Mouse (Mus musculus) MEL (cell line): ENCODE results near the gene Slc25a29. TPM values are rescaled to one million over a fixed set of nuclear protein-coding genes. Genes with fewer than 3 reads are reported as not detected.

Source experiments
- DNase-seq: peaks from one replicate; pipeline ENCODE4 v3.0.0; 2011; ENCODE audit warnings: low read depth, low spot score
- H3K27ac ChIP-seq: 2 replicates; pipeline ENCODE4 v1.5.1; 2012; ENCODE audit warnings: low read depth, mild to moderate bottlenecking, control low read depth, low read length, moderate library complexity; ENCODE audit not compliant: control insufficient read depth
- H3K27me3 ChIP-seq, 2 experiments: fragments of 150-350 bp in 1 of 2; sonication (generic) in 1 of 2; 2 replicates each; pipeline ENCODE4 v1.6.1; 2012; ENCODE audit warnings: low read length in 2 of 2, mild to moderate bottlenecking in 2 of 2, improper control_type of control experiment in 1 of 2, moderate library complexity in 1 of 2; ENCODE audit not compliant: insufficient read depth in 2 of 2, control insufficient read depth in 1 of 2
- H3K36me3 ChIP-seq, 2 experiments: 2 replicates each; pipeline ENCODE4 v1.6.1; 2012 to 2014; ENCODE audit warnings: low read length in 2 of 2, improper control_type of control experiment in 1 of 2, inconsistent platforms in 1 of 2, mild to moderate bottlenecking in 1 of 2; ENCODE audit not compliant: insufficient read depth in 2 of 2, control insufficient read depth in 1 of 2
- H3K4me1 ChIP-seq, 2 experiments: fragments of 150-350 bp in 1 of 2; sonication (generic) in 1 of 2; 2 replicates each; pipeline ENCODE4 v1.6.1; 2012; ENCODE audit warnings: low read length in 2 of 2, improper control_type of control experiment in 1 of 2, mild to moderate bottlenecking in 1 of 2; ENCODE audit not compliant: insufficient read depth in 2 of 2, control insufficient read depth in 1 of 2
- H3K4me3 ChIP-seq, 2 experiments: fragments of 150-350 bp in 1 of 2; sonication (generic) in 1 of 2; 2 replicates each; pipeline ENCODE4 v1.5.1; 2012; ENCODE audit warnings: low read depth in 2 of 2, low read length in 2 of 2, mild to moderate bottlenecking in 2 of 2, moderate library complexity in 2 of 2, control low read depth in 1 of 2, improper control_type of control experiment in 1 of 2; ENCODE audit not compliant: control insufficient read depth in 1 of 2, insufficient read depth in 1 of 2
- H3K79me2 ChIP-seq: 2 replicates; pipeline ENCODE4 v1.6.1; 2012; ENCODE audit warnings: mild to moderate bottlenecking, low read length, moderate library complexity; ENCODE audit not compliant: control insufficient read depth, poor library complexity, insufficient read depth
- H3K9ac ChIP-seq: 2 replicates; pipeline ENCODE4 v1.6.1; 2012; ENCODE audit warnings: low read depth, mild to moderate bottlenecking, control low read depth, low read length, moderate library complexity; ENCODE audit not compliant: control insufficient read depth, poor library complexity, severe bottlenecking
- H3K9me3 ChIP-seq: fragments of 150-350 bp; sonication (generic); replicated peaks from 2 replicates; pipeline ENCODE4 v1.6.1; 2012; ENCODE audit warnings: mild to moderate bottlenecking, low read length, improper control_type of control experiment, moderate library complexity; ENCODE audit not compliant: insufficient read depth
- BHLHE40 ChIP-seq: IDR thresholded peaks from 2 replicates; pipeline ENCODE4 v1.6.1; 2012; ENCODE audit warnings: low read depth, mild to moderate bottlenecking, inconsistent platforms, low read length, improper control_type of control experiment, borderline replicate concordance
- CHD2 ChIP-seq: IDR thresholded peaks from 2 replicates; pipeline ENCODE4 v1.6.1; 2011; ENCODE audit warnings: low read length, improper control_type of control experiment
- CTCF ChIP-seq, 3 experiments: IDR thresholded peaks in 2 of 3; conservative IDR thresholded peaks in 1 of 3; 2 replicates each; pipeline ENCODE4 v1.5.1; 2011 to 2012; ENCODE audit warnings: low read length in 3 of 3, low read depth in 2 of 3, mild to moderate bottlenecking in 2 of 3, improper control_type of control experiment in 1 of 3, inconsistent platforms in 1 of 3, mixed read lengths in 1 of 3, moderate library complexity in 1 of 3; ENCODE audit not compliant: control insufficient read depth in 1 of 3, insufficient read depth in 1 of 3, poor library complexity in 1 of 3, severe bottlenecking in 1 of 3
- E2F4 ChIP-seq: IDR thresholded peaks from 2 replicates; pipeline ENCODE4 v1.6.1; 2011; ENCODE audit warnings: low read depth, low read length, improper control_type of control experiment, borderline replicate concordance
- ELF1 ChIP-seq: IDR thresholded peaks from 2 replicates; pipeline ENCODE4 v1.6.1; 2014; ENCODE audit warnings: low read depth, mild to moderate bottlenecking, inconsistent platforms, low read length, improper control_type of control experiment, moderate library complexity
- EP300 ChIP-seq, 2 experiments: IDR thresholded peaks; 2 replicates each; pipeline ENCODE4 v1.6.1; 2011; ENCODE audit warnings: improper control_type of control experiment in 2 of 2, low read length in 2 of 2, low read depth in 1 of 2, mild to moderate bottlenecking in 1 of 2
- ETS1 ChIP-seq: IDR thresholded peaks from 2 replicates; pipeline ENCODE4 v1.6.1; 2012; ENCODE audit warnings: low read depth, mild to moderate bottlenecking, inconsistent platforms, low read length, improper control_type of control experiment, moderate library complexity
- HCFC1 ChIP-seq: IDR thresholded peaks from 2 replicates; pipeline ENCODE4 v1.6.1; 2012; ENCODE audit warnings: low read depth, mild to moderate bottlenecking, inconsistent platforms, low read length, improper control_type of control experiment, moderate library complexity
- JUND ChIP-seq: IDR thresholded peaks from 2 replicates; pipeline ENCODE4 v1.6.1; 2011; ENCODE audit warnings: low read depth, mild to moderate bottlenecking, improper control_type of control experiment, low read length
- KAT2A ChIP-seq: conservative IDR thresholded peaks from 2 replicates; pipeline ENCODE4 v1.6.1; 2012; ENCODE audit warnings: low read depth, low read length, improper control_type of control experiment, inconsistent platforms
- MAFK ChIP-seq: IDR thresholded peaks from 2 replicates; pipeline ENCODE4 v1.6.1; 2011; ENCODE audit warnings: low read depth, mild to moderate bottlenecking, low read length, improper control_type of control experiment, borderline replicate concordance
- MEF2A ChIP-seq: IDR thresholded peaks from 2 replicates; pipeline ENCODE4 v1.6.1; 2014; ENCODE audit warnings: low read depth, mild to moderate bottlenecking, inconsistent platforms, low read length, improper control_type of control experiment; ENCODE audit not compliant: poor library complexity, insufficient replicate concordance, severe bottlenecking; ENCODE audit errors: extremely low read depth
- MXI1 ChIP-seq: IDR thresholded peaks from 2 replicates; pipeline ENCODE4 v1.6.1; 2011; ENCODE audit warnings: mild to moderate bottlenecking, low read depth, low read length, improper control_type of control experiment
- NELFE ChIP-seq: IDR thresholded peaks from 2 replicates; pipeline ENCODE4 v1.6.1; 2011; ENCODE audit warnings: low read depth, low read length, improper control_type of control experiment
- NRF1 ChIP-seq: IDR thresholded peaks from 2 replicates; pipeline ENCODE4 v1.6.1; 2014; ENCODE audit warnings: low read depth, mild to moderate bottlenecking, inconsistent platforms, low read length, improper control_type of control experiment, moderate library complexity; ENCODE audit not compliant: poor library complexity, insufficient read depth, severe bottlenecking
- POLR2A ChIP-seq, 2 experiments: IDR thresholded peaks; 2 replicates each; pipeline ENCODE4 v1.6.1; 2011 to 2012; ENCODE audit warnings: low read length in 2 of 2, mild to moderate bottlenecking in 2 of 2, control low read depth in 1 of 2, improper control_type of control experiment in 1 of 2, low read depth in 1 of 2, moderate library complexity in 1 of 2; ENCODE audit not compliant: control insufficient read depth in 1 of 2, insufficient read depth in 1 of 2, poor library complexity in 1 of 2
- POLR2AphosphoS2 ChIP-seq: IDR thresholded peaks from 2 replicates; pipeline ENCODE4 v1.6.1; 2011; ENCODE audit warnings: low read length, improper control_type of control experiment
- POLR2AphosphoS5 ChIP-seq: IDR thresholded peaks from 2 replicates; pipeline ENCODE4 v1.6.1; 2012; ENCODE audit warnings: low read depth, borderline replicate concordance, mild to moderate bottlenecking, inconsistent platforms, low read length, moderate library complexity, mixed read lengths
- RAD21 ChIP-seq: IDR thresholded peaks from 2 replicates; pipeline ENCODE4 v1.6.1; 2011; ENCODE audit warnings: mild to moderate bottlenecking, low read depth, low read length, improper control_type of control experiment
- RCOR1 ChIP-seq: IDR thresholded peaks from 2 replicates; pipeline ENCODE4 v1.6.1; 2012; ENCODE audit warnings: low read depth, mild to moderate bottlenecking, inconsistent platforms, low read length, improper control_type of control experiment
- SMC3 ChIP-seq: IDR thresholded peaks from 2 replicates; pipeline ENCODE4 v1.6.1; 2011; ENCODE audit warnings: low read depth, low read length, improper control_type of control experiment
- TAL1 ChIP-seq: IDR thresholded peaks from 2 replicates; pipeline ENCODE4 v1.6.1; 2012; ENCODE audit warnings: mild to moderate bottlenecking, inconsistent platforms, low read length, moderate library complexity, mixed read lengths
- TBP ChIP-seq: IDR thresholded peaks from 2 replicates; pipeline ENCODE4 v1.8.0; 2011; ENCODE audit warnings: low read depth, low read length, improper control_type of control experiment
- TCF12 ChIP-seq: IDR thresholded peaks from 2 replicates; pipeline ENCODE4 v1.6.1; 2014; ENCODE audit warnings: low read depth, mild to moderate bottlenecking, inconsistent platforms, low read length, improper control_type of control experiment, moderate library complexity
- USF2 ChIP-seq, 2 experiments: IDR thresholded peaks; 2 replicates each; pipeline ENCODE4 v1.6.1; 2011 to 2012; ENCODE audit warnings: improper control_type of control experiment in 2 of 2, low read length in 2 of 2, borderline replicate concordance in 1 of 2, inconsistent platforms in 1 of 2, low read depth in 1 of 2, mild to moderate bottlenecking in 1 of 2; ENCODE audit not compliant: insufficient read depth in 1 of 2
- ZC3H11A ChIP-seq: IDR thresholded peaks from 2 replicates; pipeline ENCODE4 v1.6.1; 2012; ENCODE audit warnings: low read depth, mild to moderate bottlenecking, inconsistent platforms, low read length, improper control_type of control experiment
- ZKSCAN1 ChIP-seq: IDR thresholded peaks from 2 replicates; pipeline ENCODE4 v1.6.1; 2012; ENCODE audit warnings: low read depth, mild to moderate bottlenecking, inconsistent platforms, low read length, improper control_type of control experiment, moderate library complexity
- ZMIZ1 ChIP-seq: IDR thresholded peaks from 2 replicates; pipeline ENCODE4 v1.6.1; 2012; ENCODE audit warnings: low read depth, mild to moderate bottlenecking, inconsistent platforms, low read length, improper control_type of control experiment, moderate library complexity
- ZNF384 ChIP-seq: IDR thresholded peaks from 2 replicates; pipeline ENCODE4 v1.6.1; 2012; ENCODE audit warnings: low read depth, mild to moderate bottlenecking, inconsistent platforms, low read length, improper control_type of control experiment
- polyA plus RNA-seq, 2 experiments: library from polyadenylated mRNA; stranded (reverse) in 1 of 2; unstranded in 1 of 2; fragments of >175 nt in 1 of 2; fragments of >200 nt in 1 of 2; gene quantifications; 2 replicates each; pipeline versions ENCODE4 v1.2.1 to v1.2.4; 2012; ENCODE audit warnings: low replicate concordance in 2 of 2, low read depth in 1 of 2; ENCODE audit not compliant: insufficient read length in 2 of 2, insufficient read depth in 1 of 2, missing spikeins in 1 of 2
- total RNA-seq: library from RNA; depleted of rRNA; stranded (reverse); fragments of 300-350 nt; gene quantifications from 2 replicates; pipeline ENCODE4 v1.2.3, GENCODE M21; 2012

Gene Slc25a29
- total and polyA plus RNA-seq, 3 experiments: 3.0 to 3.3 TPM; not detected in 1

GRCm38 (mm10) chr12:108823036-108823435 is 12.6 kb downstream of the Slc25a29 start:
- Histone ChIP-seq H3K4me1 (no peaks in the 10 kb centered on the region), H3K36me3 (no peaks in the 10 kb centered on the region), H3K27me3 (no peaks in the 10 kb centered on the region), H3K79me2 (no peaks in the 10 kb centered on the region; the same call in 1 of the 2 replicates), H3K27ac (no peak overlapping the region), H3K4me3 (no peak overlapping the region), H3K9ac (no peak overlapping the region), H3K9me3 (no peaks in the 10 kb centered on the region)
- TF ChIP-seq KAT2A (no peak), CTCF (IDR thresholded peaks at IDR 0.05 in 2 of 3, conservative IDR thresholded peaks at IDR 0.05 in 1 of 3; ENCODE audit: control insufficient read depth in 1 of 3, insufficient read depth in 1 of 3, low read depth in 2 of 3, low read length in 3 of 3, poor library complexity in 1 of 3, severe bottlenecking in 1 of 3) (no peak), MXI1 (no peak), BHLHE40 (no peak), POLR2AphosphoS2 (no peak), JUND (no peak), TBP (no peak), ZNF384 (no peak), EP300 (IDR thresholded peaks at IDR 0.05; ENCODE audit: low read depth in 1 of 2, low read length in 2 of 2) (no peak), NRF1 (no peak), ELF1 (no peak), ETS1 (no peak), ZMIZ1 (no peak), E2F4 (no peak), POLR2A (IDR thresholded peaks at IDR 0.05; ENCODE audit: control insufficient read depth in 1 of 2, insufficient read depth in 1 of 2, low read depth in 1 of 2, low read length in 2 of 2, poor library complexity in 1 of 2) (no peak)
- DNase-seq: no peak

- H3K27me3 ChIP-seq: no peaks in the 10 kb centered on the region
- no peak for TF ChIP-seq MAFK
- TF ChIP-seq NELFE: no peak
- TF ChIP-seq MXI1: no peak
- TF ChIP-seq POLR2AphosphoS5: no peak
- no peak for TF ChIP-seq ZKSCAN1
- no peak for TF ChIP-seq CHD2
- no peak for TF ChIP-seq NRF1
- no peak for TF ChIP-seq ZC3H11A
- TF ChIP-seq TCF12: no peak
- no peak for TF ChIP-seq SMC3
- no peak for TF ChIP-seq ZNF384
- no peak for TF ChIP-seq RAD21
- TF ChIP-seq POLR2A (IDR thresholded peaks at IDR 0.05; ENCODE audit: control insufficient read depth in 1 of 2, insufficient read depth in 1 of 2, low read depth in 1 of 2, low read length in 2 of 2, poor library complexity in 1 of 2): no peak; a peak in 1 of 4 replicates
- no peak for TF ChIP-seq JUND
- no peak for TF ChIP-seq E2F4
- TF ChIP-seq USF2 (IDR thresholded peaks at IDR 0.05; ENCODE audit: borderline replicate concordance in 1 of 2, insufficient read depth in 1 of 2, low read depth in 1 of 2, low read length in 2 of 2): no peak
- TF ChIP-seq RCOR1: no peak
- no peak for TF ChIP-seq TAL1
- TF ChIP-seq HCFC1: no peak
- no peak for TF ChIP-seq MEF2A
- no peak overlapping the region for H3K9ac ChIP-seq
- DNase-seq: no peak
- no peak overlapping the region for H3K4me3 ChIP-seq
- peaks cover 3% of the 10 kb centered on the region; the same call in 1 of the 2 replicates for H3K79me2 ChIP-seq
- no peaks in the 10 kb centered on the region for H3K4me1 ChIP-seq
- peaks cover 0 to 10% of the 10 kb centered on the region in 2 experiments; a peak in 2 of 4 replicates for H3K36me3 ChIP-seq
- no peaks in the 10 kb centered on the region for H3K9me3 ChIP-seq
- no peak overlapping the region for H3K27ac ChIP-seq
Observed at GRCm38 (mm10) chr12:108820461-108820860, 15.2 kb downstream of the Slc25a29 start.
